Mouse (Mus musculus) adrenal gland, postnatal 4 days (tissue): ENCODE measurements at regions not wholly inside any gene's neighbourhood (a gene's known extent, or its start where the extent isn't known, plus 50 kb on each side); places are given as distances from the start of the nearest gene placed in this dataset.

Source experiments
- DNase-seq, 2 experiments: peaks; one replicate each; pipeline ENCODE4 v3.0.0; 2021 to 2022; ENCODE audit warnings: low spot score in 2 of 2, mixed read lengths in 2 of 2

GRCm38 (mm10) chr1:61263466-61263865 is 285.7 kb downstream of the Icos start:
- DNase-seq: no peak

- DNase-seq: no peak
Measured at GRCm38 (mm10) chr1:61265706-61266127, 288.0 kb downstream of the Icos start.

- DNase-seq: no peak
Measured at GRCm38 (mm10) chr1:61273843-61274242, 296.1 kb downstream of the Icos start.

- no peak for DNase-seq
Measured at GRCm38 (mm10) chr1:61274244-61274643, 296.5 kb downstream of the Icos start.

- no peak for DNase-seq
Measured at GRCm38 (mm10) chr1:61277170-61277710, 299.5 kb downstream of the Icos start.

- DNase-seq: no peak
Measured at GRCm38 (mm10) chr1:61288185-61288584, 310.5 kb downstream of the Icos start.

- no peak for DNase-seq
Measured at GRCm38 (mm10) chr1:61288946-61289345, 311.2 kb downstream of the Icos start.

- no peak for DNase-seq
Measured at GRCm38 (mm10) chr1:61289552-61289951, 311.8 kb downstream of the Icos start.

- DNase-seq: no peak
Measured at GRCm38 (mm10) chr1:61293106-61293505, 315.4 kb downstream of the Icos start.

GRCm38 (mm10) chr1:61295219-61295618 is 317.5 kb downstream of the Icos start:
- no peak for DNase-seq

GRCm38 (mm10) chr1:61296831-61297230 is 319.1 kb downstream of the Icos start:
- DNase-seq: no peak

GRCm38 (mm10) chr1:61297361-61297760 is 319.6 kb downstream of the Icos start:
- DNase-seq: no peak

GRCm38 (mm10) chr1:61298064-61298463 is 320.3 kb downstream of the Icos start:
- DNase-seq: no peak

- DNase-seq: no peak
Measured at GRCm38 (mm10) chr1:61298779-61299178, 321.1 kb downstream of the Icos start.

- no peak for DNase-seq
Measured at GRCm38 (mm10) chr1:61300491-61300890, 322.8 kb downstream of the Icos start.

GRCm38 (mm10) chr1:61301041-61302030 is 323.6 kb downstream of the Icos start:
- no peak for DNase-seq

- DNase-seq: no peak
Measured at GRCm38 (mm10) chr1:61302570-61303071, 324.9 kb downstream of the Icos start.

- no peak for DNase-seq
Measured at GRCm38 (mm10) chr1:61306296-61306695, 328.6 kb downstream of the Icos start.

- DNase-seq: no peak
Measured at GRCm38 (mm10) chr1:61309563-61309962, 329.1 kb upstream of the Pard3b start.

- no peak for DNase-seq
Measured at GRCm38 (mm10) chr1:61310063-61310760, 328.4 kb upstream of the Pard3b start.

- DNase-seq: no peak
Measured at GRCm38 (mm10) chr1:61310761-61311090, 327.9 kb upstream of the Pard3b start.

- DNase-seq: no peak
Measured at GRCm38 (mm10) chr1:61313196-61313595, 325.4 kb upstream of the Pard3b start.
